In the genomic region with DNA sequence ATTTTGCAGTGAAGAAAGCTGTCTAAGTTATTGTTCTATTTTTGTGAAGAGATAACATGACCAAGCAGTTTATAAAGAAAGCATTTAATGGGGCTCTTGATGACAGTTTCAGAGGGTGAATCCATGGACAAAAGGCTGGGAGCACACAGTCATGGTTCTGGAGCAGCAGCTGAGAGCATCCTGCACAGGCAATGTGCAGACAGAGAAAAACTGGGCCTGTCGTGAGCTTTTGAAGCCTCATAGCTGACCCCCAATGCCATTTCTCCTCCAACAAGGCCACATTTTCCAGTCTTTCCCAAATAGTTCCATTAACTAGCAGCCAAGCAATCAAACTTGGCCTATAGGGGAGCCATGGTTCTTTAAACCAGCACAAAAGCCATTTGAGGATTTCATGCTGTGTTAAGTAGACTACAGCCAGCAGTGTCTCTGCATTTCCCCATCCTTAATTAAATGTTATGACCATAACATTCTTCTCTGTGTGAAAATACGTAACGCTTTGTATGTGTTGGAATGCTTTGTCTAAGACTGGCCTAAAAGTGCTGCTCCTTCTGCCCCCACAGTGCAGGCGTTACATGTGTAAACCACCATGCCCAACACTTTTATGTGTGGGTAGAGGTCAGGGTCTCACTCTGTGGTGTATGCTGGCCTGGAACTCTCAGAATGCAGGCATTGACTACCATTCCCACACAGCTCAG, we compare ENCODE assay signal across 15 mouse cellular contexts. TPM values are rescaled to one million over a fixed set of nuclear protein-coding genes. Genes with fewer than 3 reads are reported as not detected.
DNase-seq lines count a peak whose midpoint lies in the region; ATAC-seq and TF ChIP-seq lines count a peak whose summit lies in the region.
"Had no signal": no experiment of that assay in that cellular context is flagged by ENCODE, and none has a peak within 500 bp of the region (broad histone marks: within the 10 kb centered on the region; RNA-seq: fewer than 3 reads in every experiment).

No protein-coding gene starts in this region.

- H3K36me3 ChIP-seq in embryonic facial prominence, embryonic 12.5 days = peaks cover 39% of the 10 kb centered on the region
- H3K36me3 ChIP-seq in embryonic facial prominence, embryonic 10.5 days (replicated peaks) = peaks cover 74% of the 10 kb centered on the region
- H3K36me3 ChIP-seq in midbrain, embryonic 13.5 days = peaks cover 31% of the 10 kb centered on the region
- H3K36me3 ChIP-seq in midbrain, embryonic 10.5 days = peaks cover 63% of the 10 kb centered on the region
- H3K36me3 ChIP-seq in hindbrain, postnatal 0 days (ENCODE audit: insufficient read depth, low read length) = peaks cover 8% of the 10 kb centered on the region; the same call in 1 of the 2 replicates
- peaks cover 14% of the 10 kb centered on the region; the same call in 1 of the 2 replicates for H3K36me3 ChIP-seq in neural tube, embryonic 15.5 days
- peaks cover 13% of the 10 kb centered on the region; the same call in 1 of the 2 replicates for H3K36me3 ChIP-seq in liver, postnatal 0 days (replicated peaks; ENCODE audit: insufficient read depth, low read length)

- no peaks in the 10 kb centered on the region for H3K9me3 ChIP-seq in embryonic facial prominence, embryonic 12.5 days
- H3K9me3 ChIP-seq in embryonic facial prominence, embryonic 10.5 days = no peaks in the 10 kb centered on the region
- H3K9me3 ChIP-seq in midbrain, embryonic 13.5 days = no peaks in the 10 kb centered on the region
- no peaks in the 10 kb centered on the region for H3K9me3 ChIP-seq in midbrain, embryonic 10.5 days (replicated peaks)
- H3K9me3 ChIP-seq in hindbrain, postnatal 0 days (ENCODE audit: low read length) = no peaks in the 10 kb centered on the region
- no peaks in the 10 kb centered on the region for H3K9me3 ChIP-seq in neural tube, embryonic 15.5 days (replicated peaks)
- no peaks in the 10 kb centered on the region for H3K9me3 ChIP-seq in liver, postnatal 0 days (ENCODE audit: low read length)

- no peak overlapping the region for H3K4me2 ChIP-seq in embryonic facial prominence, embryonic 12.5 days (replicated peaks)
- H3K4me2 ChIP-seq in midbrain, embryonic 13.5 days (replicated peaks) = no peak overlapping the region
- H3K4me2 ChIP-seq in hindbrain, postnatal 0 days (ENCODE audit: low read depth, low read length) = no peak overlapping the region
- H3K4me2 ChIP-seq in neural tube, embryonic 15.5 days = no peak overlapping the region
- H3K4me2 ChIP-seq in liver, postnatal 0 days (ENCODE audit: low read depth, low read length) = no peak overlapping the region
- H3K4me2 ChIP-seq: liver, embryonic 11.5 days had no signal

- no peaks in the 10 kb centered on the region for H3K27me3 ChIP-seq in embryonic facial prominence, embryonic 12.5 days
- no peaks in the 10 kb centered on the region for H3K27me3 ChIP-seq in embryonic facial prominence, embryonic 10.5 days (replicated peaks; ENCODE audit: low read depth, poor library complexity, severe bottlenecking)
- no peaks in the 10 kb centered on the region for H3K27me3 ChIP-seq in midbrain, embryonic 13.5 days
- no peaks in the 10 kb centered on the region for H3K27me3 ChIP-seq in midbrain, embryonic 10.5 days (ENCODE audit: low read depth, poor library complexity, severe bottlenecking)
- no peaks in the 10 kb centered on the region for H3K27me3 ChIP-seq in hindbrain, postnatal 0 days (ENCODE audit: insufficient read depth, low read length)
- H3K27me3 ChIP-seq in neural tube, embryonic 15.5 days (replicated peaks) = no peaks in the 10 kb centered on the region
- H3K27me3 ChIP-seq in liver, postnatal 0 days (ENCODE audit: insufficient read depth, low read length) = no peaks in the 10 kb centered on the region

- no peak overlapping the region for H3K4me3 ChIP-seq in embryonic facial prominence, embryonic 12.5 days
- H3K4me3 ChIP-seq in embryonic facial prominence, embryonic 10.5 days = no peak overlapping the region
- no peak overlapping the region for H3K4me3 ChIP-seq in midbrain, embryonic 13.5 days (replicated peaks)
- no peak overlapping the region for H3K4me3 ChIP-seq in midbrain, embryonic 10.5 days
- no peak overlapping the region for H3K4me3 ChIP-seq in hindbrain, postnatal 0 days (ENCODE audit: low read length)
- H3K4me3 ChIP-seq in neural tube, embryonic 15.5 days (replicated peaks) = no peak overlapping the region
- no peak overlapping the region for H3K4me3 ChIP-seq in liver, postnatal 0 days (ENCODE audit: low read depth, low read length)
- H3K4me3 ChIP-seq: left cerebral cortex, adult 2 months had no signal

- no peak for TF ChIP-seq EP300 in liver, postnatal 0 days (IDR thresholded peaks at IDR 0.05; ENCODE audit: low read depth)

- H3K9ac ChIP-seq in embryonic facial prominence, embryonic 12.5 days = no peak overlapping the region
- H3K9ac ChIP-seq in midbrain, embryonic 13.5 days (replicated peaks) = no peak overlapping the region
- no peak overlapping the region for H3K9ac ChIP-seq in hindbrain, postnatal 0 days (replicated peaks; ENCODE audit: low read length)
- H3K9ac ChIP-seq in neural tube, embryonic 15.5 days (replicated peaks) = no peak overlapping the region
- no peak overlapping the region for H3K9ac ChIP-seq in liver, postnatal 0 days (replicated peaks)

- DNase-seq in embryonic facial prominence, embryonic 10.5 days (ENCODE audit: low spot score) = no peak
- no peak for DNase-seq in midbrain, embryonic 10.5 days (ENCODE audit: low spot score)
- peak; percentile 41 for DNase-seq in hindbrain, postnatal 0 days (ENCODE audit: low spot score)
- no peak for DNase-seq in gastrocnemius, postnatal 4 days (ENCODE audit: low spot score in 2 of 2)
- no peak for DNase-seq in liver, postnatal 0 days
- DNase-seq: adrenal gland, adult 8-10 months; cerebellum, postnatal 36 days; kidney, postnatal 36 days; lung, postnatal 14 days had no signal

- 0 out of 2 replicates have a peak, but pooled peaks have one; percentile 41 for ATAC-seq in embryonic facial prominence, embryonic 12.5 days (ENCODE audit: insufficient number of reproducible peaks, insufficient read depth, low FRiP score, low TSS enrichment)
- peak; percentile 66; the same call in 1 of the 2 replicates for ATAC-seq in midbrain, embryonic 13.5 days
- ATAC-seq in hindbrain, postnatal 0 days = peak; percentile 61
- peak; percentile 55; the same call in 1 of the 2 replicates for ATAC-seq in neural tube, embryonic 15.5 days (ENCODE audit: low FRiP score)
- ATAC-seq in liver, postnatal 0 days = no peak
- ATAC-seq: intestine, embryonic 16.5 days had no signal

- TF ChIP-seq CTCF in hindbrain, postnatal 0 days (IDR thresholded peaks at IDR 0.05; ENCODE audit: low read depth) = peak; percentile 37
- TF ChIP-seq CTCF in liver, postnatal 0 days (IDR thresholded peaks at IDR 0.05; ENCODE audit: low read depth) = no peak

- no peak overlapping the region for H3K27ac ChIP-seq in embryonic facial prominence, embryonic 12.5 days
- no peak overlapping the region for H3K27ac ChIP-seq in embryonic facial prominence, embryonic 10.5 days (replicated peaks)
- H3K27ac ChIP-seq in midbrain, embryonic 13.5 days = no peak overlapping the region
- H3K27ac ChIP-seq in midbrain, embryonic 10.5 days (replicated peaks) = no peak overlapping the region
- H3K27ac ChIP-seq in hindbrain, postnatal 0 days = 0 out of 2 replicates have a peak overlapping the region, but pooled peaks have one; percentile 0
- no peak overlapping the region for H3K27ac ChIP-seq in neural tube, embryonic 15.5 days (replicated peaks)
- H3K27ac ChIP-seq in liver, postnatal 0 days (ENCODE audit: low read depth) = no peak overlapping the region
- H3K27ac ChIP-seq: left cerebral cortex, adult 2 months had no signal

- WGBS in embryonic facial prominence, embryonic 12.5 days = 68% methylated on average over 4 of the region's 4 CpGs
- 62% methylated on average over 4 of the region's 4 CpGs for WGBS in embryonic facial prominence, embryonic 10.5 days
- WGBS in midbrain, embryonic 13.5 days = 23% methylated on average over 4 of the region's 4 CpGs
- WGBS in midbrain, embryonic 10.5 days = 59% methylated on average over 4 of the region's 4 CpGs
- WGBS in hindbrain, postnatal 0 days = 29% methylated on average over 4 of the region's 4 CpGs
- 27% methylated on average over 4 of the region's 4 CpGs for WGBS in neural tube, embryonic 15.5 days
- 84% methylated on average over 4 of the region's 4 CpGs for WGBS in liver, postnatal 0 days (ENCODE audit: insufficient replicate concordance)

- H3K4me1 ChIP-seq in embryonic facial prominence, embryonic 12.5 days = peaks cover 9% of the 10 kb centered on the region
- H3K4me1 ChIP-seq in embryonic facial prominence, embryonic 10.5 days = peaks cover 13% of the 10 kb centered on the region
- H3K4me1 ChIP-seq in midbrain, embryonic 13.5 days (replicated peaks) = peaks cover 27% of the 10 kb centered on the region
- peaks cover 24% of the 10 kb centered on the region for H3K4me1 ChIP-seq in midbrain, embryonic 10.5 days
- peaks cover 3% of the 10 kb centered on the region; the same call in 1 of the 2 replicates for H3K4me1 ChIP-seq in hindbrain, postnatal 0 days (ENCODE audit: insufficient read depth, low read length)
- peaks cover 33% of the 10 kb centered on the region for H3K4me1 ChIP-seq in neural tube, embryonic 15.5 days
- H3K4me1 ChIP-seq in liver, postnatal 0 days (ENCODE audit: insufficient read depth) = peaks cover 4% of the 10 kb centered on the region

RNA-seq across cellular contexts. Expression of a gene that starts 18.8 kb away (rescaled TPM):
- polyA plus RNA-seq in embryonic facial prominence, embryonic 12.5 days (2016; fragmentation: Nextera tagmentation; extraction: Ambion mirVana) = 20.7 and 21.2 TPM in 2 replicates
- 12.5 and 13.4 TPM in 2 replicates for polyA plus RNA-seq in embryonic facial prominence, embryonic 10.5 days (2016; fragmentation: Nextera tagmentation; extraction: Ambion mirVana)
- 11.1 and 11.8 TPM in 2 replicates for polyA plus RNA-seq in midbrain, embryonic 13.5 days (2015; fragmentation: Nextera tagmentation; extraction: Ambion mirVana)
- 12.0 and 12.2 TPM in 2 replicates for polyA plus RNA-seq in midbrain, embryonic 10.5 days (2016; fragmentation: Nextera tagmentation; extraction: Ambion mirVana)
- 32.9 and 35.5 TPM in 2 replicates for total RNA-seq in hindbrain, postnatal 0 days (2014; rRNA removed)
- 7.9 and 8.4 TPM in 2 replicates for polyA plus RNA-seq in hindbrain, postnatal 0 days (2015; fragmentation: Nextera tagmentation; extraction: Ambion mirVana)
- 9.9 and 10.7 TPM in 2 replicates for polyA plus RNA-seq in neural tube, embryonic 15.5 days (2015; fragmentation: Nextera tagmentation; extraction: Ambion mirVana)
- total RNA-seq in gastrocnemius, postnatal 4 days (2021) = 10 to 100 TPM; 32.0 to 35.9 TPM
- 3.9 and 5.0 TPM in 2 replicates for polyA plus RNA-seq in liver, postnatal 0 days (2015; fragmentation: Nextera tagmentation; extraction: Ambion mirVana)

RNA-seq across cellular contexts. Expression of a gene that starts 48.6 kb away (rescaled TPM):
- 93.2 and 94.7 TPM in 2 replicates for polyA plus RNA-seq in embryonic facial prominence, embryonic 12.5 days (2016; fragmentation: Nextera tagmentation; extraction: Ambion mirVana)
- 83.2 and 85.8 TPM in 2 replicates for polyA plus RNA-seq in embryonic facial prominence, embryonic 10.5 days (2016; fragmentation: Nextera tagmentation; extraction: Ambion mirVana)
- polyA plus RNA-seq in midbrain, embryonic 13.5 days (2015; fragmentation: Nextera tagmentation; extraction: Ambion mirVana) = 79.1 and 82.7 TPM in 2 replicates
- 86.7 and 96.9 TPM in 2 replicates for polyA plus RNA-seq in midbrain, embryonic 10.5 days (2016; fragmentation: Nextera tagmentation; extraction: Ambion mirVana)
- 30.4 and 32.4 TPM in 2 replicates for total RNA-seq in hindbrain, postnatal 0 days (2014; rRNA removed)
- polyA plus RNA-seq in hindbrain, postnatal 0 days (2015; fragmentation: Nextera tagmentation; extraction: Ambion mirVana) = 115 and 131 TPM in 2 replicates
- 92.0 and 93.1 TPM in 2 replicates for polyA plus RNA-seq in neural tube, embryonic 15.5 days (2015; fragmentation: Nextera tagmentation; extraction: Ambion mirVana)
- total RNA-seq in gastrocnemius, postnatal 4 days (2021) = 10 to 100 TPM; 45.6 to 51.9 TPM
- polyA plus RNA-seq in liver, postnatal 0 days (2015; fragmentation: Nextera tagmentation; extraction: Ambion mirVana) = 103 and 120 TPM in 2 replicates
